Mouse (Mus musculus): ENCODE measurements around the gene Musk.

DNA sequence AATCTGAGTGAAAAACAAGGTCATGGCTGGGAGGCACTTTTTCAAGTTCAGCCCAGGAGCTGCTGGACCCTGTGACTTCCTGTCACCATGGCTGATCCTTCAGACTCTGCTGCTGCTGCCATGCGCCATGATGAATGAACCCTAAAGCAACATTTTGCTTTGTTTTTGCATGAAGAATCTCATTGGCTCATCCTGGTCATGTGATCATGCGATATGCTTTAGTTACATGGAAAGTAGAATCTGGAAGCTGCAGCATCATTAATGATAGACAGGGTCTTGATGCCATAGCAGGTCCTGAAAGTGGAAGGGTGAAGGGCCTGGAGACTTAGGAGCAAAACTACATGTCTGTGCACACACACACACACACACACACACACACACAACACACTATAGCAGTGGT, 15.8 kb upstream of the Musk start:
- TF ChIP-seq CTCF (IDR thresholded peaks at IDR 0.05; ENCODE audit: borderline replicate concordance, insufficient read depth, low read length): no peak
- no peak for TF ChIP-seq POLR2A (IDR thresholded peaks at IDR 0.05; ENCODE audit: low read depth, low read length)
